Mouse (Mus musculus) fibroblast of lung, adult 2 months (primary cell): ENCODE data around the gene Ywhag.

Experiments used
- DNase-seq: peaks from one replicate; pipeline ENCODE4 v3.0.0-alpha.2; 2011; ENCODE audit warnings: low read depth

Gene Ywhag

GRCm38 (mm10) chr5:135887675-135888102 is 46.7 kb downstream of the Ywhag start, which contains the start of gene Hspb1:
Gene Hspb1, plus strand, starts transcription at chr5:135887919.
- DNase-seq: peak; percentile 78

- no peak for DNase-seq
These were observed 49.8 kb downstream of the Ywhag start for GRCm38 (mm10) chr5:135884641-135885040.

GRCm38 (mm10) chr5:135879449-135880158 is 54.8 kb downstream of the Ywhag start:
- DNase-seq: peak; percentile 96

- DNase-seq: peak; percentile 51
These were observed 56.6 kb downstream of the Ywhag start for GRCm38 (mm10) chr5:135877831-135878231.

GRCm38 (mm10) chr5:135877180-135877579 is 57.2 kb downstream of the Ywhag start:
- DNase-seq: peak; percentile 67

GRCm38 (mm10) chr5:135873753-135874152 is 60.7 kb downstream of the Ywhag start:
- no peak for DNase-seq

- DNase-seq: no peak
These were observed 61.4 kb downstream of the Ywhag start for GRCm38 (mm10) chr5:135872996-135873395.

GRCm38 (mm10) chr5:135870505-135870904 is 63.9 kb downstream of the Ywhag start:
- no peak for DNase-seq

GRCm38 (mm10) chr5:135869661-135870423 is 64.6 kb downstream of the Ywhag start:
- no peak for DNase-seq

GRCm38 (mm10) chr5:135868653-135869052 is 65.8 kb downstream of the Ywhag start:
- DNase-seq: no peak

- no peak for DNase-seq
These were observed 66.5 kb downstream of the Ywhag start for GRCm38 (mm10) chr5:135867637-135868593.

GRCm38 (mm10) chr5:135866662-135867061 is 67.8 kb downstream of the Ywhag start:
- DNase-seq: no peak
